Mouse (Mus musculus): ENCODE data around the gene Foxf2. TPM values are rescaled to one million over a fixed set of nuclear protein-coding genes. Genes with fewer than 3 reads are reported as not detected.

Foxf2 gene
- polyA plus RNA-seq, 1 experiment from 2014 or later = 0.20 TPM

DNA sequence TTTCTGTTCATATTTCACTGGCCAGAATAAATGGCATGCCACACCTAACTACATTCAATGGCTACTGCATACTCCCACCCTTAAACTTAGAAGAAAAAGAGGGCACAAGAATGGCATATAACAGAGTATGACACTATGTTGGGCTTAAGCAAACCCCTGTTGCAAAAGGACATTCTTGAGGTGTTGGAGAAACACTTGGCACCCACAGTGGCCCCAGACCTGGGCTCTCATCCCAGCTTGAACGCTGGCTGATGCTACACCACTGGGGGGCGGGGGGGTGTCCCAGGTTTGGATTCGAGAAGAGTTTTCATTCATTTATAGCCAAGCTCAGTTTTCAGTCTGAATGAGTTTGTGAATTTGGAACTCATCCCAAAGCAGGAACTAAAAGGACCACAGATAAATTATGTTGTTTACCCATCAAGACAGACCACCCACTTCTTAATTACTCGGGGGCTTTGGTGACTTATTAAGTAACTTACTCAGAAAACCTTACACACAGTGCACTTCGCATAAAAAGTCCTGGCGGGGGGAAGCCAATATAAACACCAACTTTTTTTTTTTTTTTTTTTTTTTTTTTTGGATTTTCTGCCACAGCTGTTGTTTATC, 42.4 kb downstream of the Foxf2 start:
- 65% methylated on average over 6 of the region's 6 CpGs for WGBS
- no peak overlapping the region for H3K4me3 ChIP-seq (ENCODE audit: low read depth, low read length)
- no peak overlapping the region for H3K4me2 ChIP-seq (ENCODE audit: low read depth, severe bottlenecking)
- H3K27ac ChIP-seq (replicated peaks; ENCODE audit: low read depth, low read length) = no peak overlapping the region
- no peaks in the 10 kb centered on the region for H3K36me3 ChIP-seq (ENCODE audit: control insufficient read depth, insufficient read depth, low read length)
- DNase-seq (ENCODE audit: low spot score) = no peak
- H3K9ac ChIP-seq (ENCODE audit: low read length) = no peak overlapping the region
- H3K27me3 ChIP-seq (ENCODE audit: control insufficient read depth, insufficient read depth, low read length) = no peaks in the 10 kb centered on the region
- no peak for ATAC-seq (ENCODE audit: insufficient number of reproducible peaks, low FRiP score, low TSS enrichment, low read depth)
- H3K4me1 ChIP-seq (ENCODE audit: control insufficient read depth, insufficient read depth, low read length) = no peaks in the 10 kb centered on the region
- no peaks in the 10 kb centered on the region for H3K9me3 ChIP-seq (ENCODE audit: control insufficient read depth, low read length)

DNA sequence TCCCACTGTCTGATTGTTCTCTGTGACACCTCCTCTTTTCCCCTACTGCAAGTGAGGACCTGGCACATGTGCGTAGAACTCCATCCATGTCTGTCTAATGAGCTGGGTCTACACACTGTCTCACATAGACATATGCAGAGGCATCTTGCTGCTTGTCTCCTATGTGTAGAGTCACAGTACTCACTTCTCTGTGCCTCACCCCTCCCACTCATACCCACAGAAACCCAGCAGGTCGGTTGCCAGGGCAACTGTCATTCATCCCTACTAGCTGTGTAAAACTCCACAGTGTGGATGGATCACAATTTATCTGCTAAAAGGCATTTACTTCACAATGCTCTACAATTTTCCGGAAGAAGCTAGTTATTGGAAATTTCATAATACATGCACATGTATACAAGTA, 46.5 kb downstream of the Foxf2 start:
- Histone ChIP-seq H3K27me3 (ENCODE audit: control insufficient read depth, insufficient read depth, low read length) (no peaks in the 10 kb centered on the region), H3K9ac (ENCODE audit: low read length) (no peak overlapping the region), H3K4me1 (ENCODE audit: control insufficient read depth, insufficient read depth, low read length) (no peaks in the 10 kb centered on the region), H3K36me3 (ENCODE audit: control insufficient read depth, insufficient read depth, low read length) (no peaks in the 10 kb centered on the region), H3K27ac (replicated peaks; ENCODE audit: low read depth, low read length) (no peak overlapping the region), H3K4me2 (ENCODE audit: low read depth, severe bottlenecking) (no peak overlapping the region), H3K4me3 (ENCODE audit: low read depth, low read length) (no peak overlapping the region), H3K9me3 (ENCODE audit: control insufficient read depth, low read length) (no peaks in the 10 kb centered on the region)
- WGBS = 89% methylated on average over 3 of the region's 3 CpGs
- DNase-seq (ENCODE audit: low spot score) (no peak), ATAC-seq (ENCODE audit: insufficient number of reproducible peaks, low FRiP score, low TSS enrichment, low read depth) (no peak)

Small RNAs within 50 kb of the gene (microRNA-seq; reads per million reads assigned to microRNA genes)
- gene Gm27516 = not detected

Other genes starting within 250 kb of the Foxf2 start
- gene Foxq1, start 69.7 kb upstream of the Foxf2 start, polyA plus RNA-seq (2014; fragmentation: Nextera tagmentation; extraction: Ambion mirVana) = 0.08 and 0.11 TPM in 2 replicates
- not detected in 2 replicates for gene A530084C06Rik, start 66.5 kb upstream of the Foxf2 start, polyA plus RNA-seq (2014; fragmentation: Nextera tagmentation; extraction: Ambion mirVana)
- gene Foxc1, start 180.8 kb downstream of the Foxf2 start, polyA plus RNA-seq (2014; fragmentation: Nextera tagmentation; extraction: Ambion mirVana) = 5.6 and 6.4 TPM in 2 replicates

All from limb, embryonic 11.5 days (tissue).